9 mouse cellular contexts compared by ENCODE assay signal in the genomic region with DNA sequence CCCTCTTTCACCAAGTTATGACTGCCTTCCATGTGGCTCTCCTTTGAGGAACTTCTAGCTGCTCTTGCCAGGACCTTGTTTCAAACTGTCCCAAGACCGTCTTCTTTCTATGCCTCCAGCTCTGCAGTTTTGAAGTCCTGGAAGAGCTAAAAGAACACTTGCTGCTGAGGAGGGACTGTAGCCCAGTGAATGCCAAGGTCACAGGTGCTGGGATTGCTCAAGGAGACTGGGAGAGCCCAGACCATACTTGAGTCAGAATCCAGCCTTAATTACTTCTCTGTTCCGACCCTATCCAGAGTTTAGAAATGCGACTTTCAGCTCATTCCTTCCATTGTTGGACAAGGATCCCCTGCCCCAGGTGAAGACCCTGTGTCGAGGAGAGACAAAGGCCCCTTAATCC. TPM values are rescaled to one million over a fixed set of nuclear protein-coding genes. Genes with fewer than 3 reads are reported as not detected.
DNase-seq lines count a peak whose midpoint lies in the region; ATAC-seq and TF ChIP-seq lines count a peak whose summit lies in the region.
"Had no signal": no experiment of that assay in that cellular context is flagged by ENCODE, and none has a peak within 500 bp of the region (broad histone marks: within the 10 kb centered on the region; RNA-seq: fewer than 3 reads in every experiment).

No protein-coding gene starts in this region.

- intact Hi-C loops in gastrocnemius, adult 2 months (cut with DNase I) = loop anchor here (10.0 kb wide), 1 partner anchor 361 kb away; the partner anchor contains the start of gene 2010003K11Rik

- peak overlapping the region; percentile 90 for H3K4me2 ChIP-seq in liver, embryonic 13.5 days
- peak overlapping the region; percentile 98; the same call in 1 of the 2 replicates for H3K4me2 ChIP-seq in stomach, postnatal 0 days (replicated peaks; ENCODE audit: low read depth)

- 59% methylated on average over 4 of the region's 4 CpGs for WGBS in liver, embryonic 13.5 days (ENCODE audit: insufficient replicate concordance)
- 72% methylated on average over 4 of the region's 4 CpGs for WGBS in stomach, postnatal 0 days

- H3K36me3 ChIP-seq in testis, adult 2 months (ENCODE audit: control insufficient read depth, insufficient read depth, low read length) = no peaks in the 10 kb centered on the region
- H3K36me3 ChIP-seq in liver, embryonic 13.5 days = 0 out of 2 replicates have a peak, but pooled peaks cover 6% of the 10 kb centered on the region
- no peaks in the 10 kb centered on the region for H3K36me3 ChIP-seq in stomach, postnatal 0 days (ENCODE audit: control insufficient read depth, insufficient read depth, low read length)

- no peaks in the 10 kb centered on the region for H3K27me3 ChIP-seq in testis, adult 2 months (ENCODE audit: control insufficient read depth, insufficient read depth, low read length)
- peaks cover 62% of the 10 kb centered on the region for H3K27me3 ChIP-seq in liver, embryonic 13.5 days
- H3K27me3 ChIP-seq in stomach, postnatal 0 days (ENCODE audit: control insufficient read depth, insufficient read depth, low read length) = no peaks in the 10 kb centered on the region

- TF ChIP-seq EP300 in stomach, postnatal 0 days (optimal IDR thresholded peaks at IDR 0.05) = no peak

- peaks cover 20% of the 10 kb centered on the region for H3K4me1 ChIP-seq in testis, adult 2 months (ENCODE audit: control insufficient read depth, insufficient read depth, low read length)
- H3K4me1 ChIP-seq in liver, embryonic 13.5 days (replicated peaks) = peaks cover 65% of the 10 kb centered on the region
- no peaks in the 10 kb centered on the region for H3K4me1 ChIP-seq in stomach, postnatal 0 days (replicated peaks; ENCODE audit: control insufficient read depth, insufficient read depth)

- H3K27ac ChIP-seq in gastrocnemius, adult 2 months = peak overlapping the region; percentile 98
- H3K27ac ChIP-seq in testis, adult 2 months (ENCODE audit: control insufficient read depth, insufficient read depth, low read depth, low read length) = 0 out of 2 replicates have a peak overlapping the region, but pooled peaks have one; percentile 41
- H3K27ac ChIP-seq in liver, embryonic 13.5 days = 0 out of 2 replicates have a peak overlapping the region, but pooled peaks have one; percentile 9
- no peak overlapping the region for H3K27ac ChIP-seq in stomach, postnatal 0 days (replicated peaks)

- no peaks in the 10 kb centered on the region for H3K9me3 ChIP-seq in liver, embryonic 13.5 days (replicated peaks)
- no peaks in the 10 kb centered on the region for H3K9me3 ChIP-seq in stomach, postnatal 0 days (ENCODE audit: control insufficient read depth, low read length)

- TF ChIP-seq CTCF in gastrocnemius, adult 2 months (IDR thresholded peaks at IDR 0.05) = no peak
- no peak for TF ChIP-seq CTCF in testis, adult 2 months (IDR thresholded peaks at IDR 0.05; ENCODE audit: control insufficient read depth, insufficient read depth, insufficient replicate concordance, low read depth, low read length)
- no peak for TF ChIP-seq CTCF in stomach, postnatal 0 days (IDR thresholded peaks at IDR 0.05; ENCODE audit: low read depth)

- DNase-seq in gastrocnemius, adult 2 months = no peak
- no peak for DNase-seq in gastrocnemius, adult 8-10 months (ENCODE audit: low spot score in 2 of 2)
- DNase-seq in testis, postnatal 10 days (ENCODE audit: low spot score) = no peak
- no peak for DNase-seq in liver, embryonic 13.5 days
- DNase-seq in stomach, postnatal 0 days (ENCODE audit: low spot score) = no peak
- no peak for DNase-seq in natural killer cell, adult 2 months (ENCODE audit: low spot score in 2 of 2)
- DNase-seq in layer of hippocampus, postnatal 14 days (ENCODE audit: low spot score in 2 of 2) = no peak

- no peak for ATAC-seq in liver, embryonic 13.5 days (ENCODE audit: low read depth)
- no peak for ATAC-seq in stomach, postnatal 0 days (ENCODE audit: low FRiP score, low TSS enrichment)

- H3K4me3 ChIP-seq in gastrocnemius, adult 2 months = peak overlapping the region; percentile 74
- H3K4me3 ChIP-seq in testis, adult 2 months (ENCODE audit: control insufficient read depth, low read depth, low read length) = no peak overlapping the region
- H3K4me3 ChIP-seq in liver, embryonic 13.5 days (replicated peaks) = peak overlapping the region; percentile 66
- no peak overlapping the region for H3K4me3 ChIP-seq in stomach, postnatal 0 days (ENCODE audit: low read depth, low read length)
- H3K4me3 ChIP-seq: myocyte had no signal

- peak overlapping the region; percentile 78; the same call in 1 of the 2 replicates for H3K9ac ChIP-seq in liver, embryonic 13.5 days
- H3K9ac ChIP-seq in stomach, postnatal 0 days (ENCODE audit: low read length) = no peak overlapping the region

- TF ChIP-seq POLR2A in testis, adult 2 months (IDR thresholded peaks at IDR 0.05; ENCODE audit: control insufficient read depth, low read depth, low read length) = no peak; the same call in 1 of the 2 replicates

RNA-seq across cellular contexts. Expression of gene Ctsf, which starts 1.0 kb away (rescaled TPM):
- total RNA-seq in gastrocnemius, adult 2 months (2021) = 10 to 100 TPM; 24.8 to 41.9 TPM
- 10 to 100 TPM; 26.2 to 36.7 (median 31.9) TPM for total RNA-seq in gastrocnemius, adult 8-10 months (2022)
- 32.4 and 35.7 TPM in 2 replicates for polyA plus RNA-seq in testis, adult 2 months (2012; rRNA removed)
- polyA plus RNA-seq in liver, embryonic 13.5 days (2015; fragmentation: Nextera tagmentation; extraction: Ambion mirVana) = 23.6 and 25.3 TPM in 2 replicates
- polyA plus RNA-seq in stomach, postnatal 0 days (2015; fragmentation: Nextera tagmentation; extraction: Ambion mirVana) = 24.1 and 28.4 TPM in 2 replicates
- 100 to 1,000 TPM; 103 to 125 TPM for total RNA-seq in layer of hippocampus, postnatal 14 days (2021)

RNA-seq across cellular contexts. Expression of gene Ccdc87, which starts 16.8 kb away (rescaled TPM):
- total RNA-seq in gastrocnemius, adult 2 months (2021) = not detected
- total RNA-seq in gastrocnemius, adult 8-10 months (2022) = not detected
- 39.4 and 40.3 TPM in 2 replicates for polyA plus RNA-seq in testis, adult 2 months (2012; rRNA removed)
- 0.06 TPM in 1 of 2 replicates, not detected in the other for polyA plus RNA-seq in liver, embryonic 13.5 days (2015; fragmentation: Nextera tagmentation; extraction: Ambion mirVana)
- 0.05 TPM in 1 of 2 replicates, not detected in the other for polyA plus RNA-seq in stomach, postnatal 0 days (2015; fragmentation: Nextera tagmentation; extraction: Ambion mirVana)
- total RNA-seq in layer of hippocampus, postnatal 14 days (2021) = 1 to 10 TPM; 2.0 TPM

RNA-seq across cellular contexts. Expression of gene Ccs, which starts 16.8 kb away (rescaled TPM):
- 10 to 100 TPM; 17.4 to 24.8 TPM for total RNA-seq in gastrocnemius, adult 2 months (2021)
- 10 to 100 TPM; 18.0 to 27.4 (median 22.5) TPM for total RNA-seq in gastrocnemius, adult 8-10 months (2022)
- polyA plus RNA-seq in testis, adult 2 months (2012; rRNA removed) = 57.9 and 66.4 TPM in 2 replicates
- 40.7 and 41.2 TPM in 2 replicates for polyA plus RNA-seq in liver, embryonic 13.5 days (2015; fragmentation: Nextera tagmentation; extraction: Ambion mirVana)
- polyA plus RNA-seq in stomach, postnatal 0 days (2015; fragmentation: Nextera tagmentation; extraction: Ambion mirVana) = 72.7 and 81.6 TPM in 2 replicates
- 10 to 100 TPM; 42.6 to 43.6 TPM for total RNA-seq in layer of hippocampus, postnatal 14 days (2021)

RNA-seq across cellular contexts. Expression of gene Actn3, which starts 21.8 kb away (rescaled TPM):
- total RNA-seq in gastrocnemius, adult 2 months (2021) = over 10,000 TPM in 1 of 2 experiments, 1,000 to 10,000 TPM in 1; 5,071 to 10,315 TPM
- total RNA-seq in gastrocnemius, adult 8-10 months (2022) = over 10,000 TPM in 2 of 4 experiments, 1,000 to 10,000 TPM in 2; 9,112 to 10,193 (median 10,010) TPM
- 8.6 and 8.9 TPM in 2 replicates for polyA plus RNA-seq in testis, adult 2 months (2012; rRNA removed)
- 0.74 and 0.82 TPM in 2 replicates for polyA plus RNA-seq in liver, embryonic 13.5 days (2015; fragmentation: Nextera tagmentation; extraction: Ambion mirVana)
- polyA plus RNA-seq in stomach, postnatal 0 days (2015; fragmentation: Nextera tagmentation; extraction: Ambion mirVana) = 1.3 and 2.3 TPM in 2 replicates
- 1 to 10 TPM; 1.1 to 1.7 TPM for total RNA-seq in layer of hippocampus, postnatal 14 days (2021)

RNA-seq across cellular contexts. Expression of gene Zdhhc24, which starts 22.5 kb away (rescaled TPM):
- 1 to 10 TPM; 2.0 to 2.6 TPM for total RNA-seq in gastrocnemius, adult 2 months (2021)
- 1 to 10 TPM; 1.8 to 3.6 (median 2.6) TPM for total RNA-seq in gastrocnemius, adult 8-10 months (2022)
- polyA plus RNA-seq in testis, adult 2 months (2012; rRNA removed) = 9.2 and 10.7 TPM in 2 replicates
- polyA plus RNA-seq in liver, embryonic 13.5 days (2015; fragmentation: Nextera tagmentation; extraction: Ambion mirVana) = 11.2 and 11.5 TPM in 2 replicates
- polyA plus RNA-seq in stomach, postnatal 0 days (2015; fragmentation: Nextera tagmentation; extraction: Ambion mirVana) = 6.4 and 7.3 TPM in 2 replicates
- total RNA-seq in layer of hippocampus, postnatal 14 days (2021) = 10 to 100 TPM; 25.9 to 26.8 TPM

Comparison
In these comparisons a context has a peak if more than half of its experiments do, and no peak if none do; other contexts are left out.
1. H3K4me3 ChIP-seq: peak in gastrocnemius, adult 2 months (single experiment) and liver, embryonic 13.5 days (single experiment); none in testis, adult 2 months (single experiment) and stomach, postnatal 0 days (single experiment).